Mouse (Mus musculus) v-Abl transformed pro-B cells (cell line): Measurements from ENCODE around the gene Gpam.
"Not testable (repeated sequence)": the region's sequence is repeated elsewhere in the genome, so short reads cannot be mapped to it uniquely, and the experiment has no call there.

Experiments
- in situ Hi-C, 2 experiments: fragments of 400-800 bp; cut with MboI; formaldehyde crosslinking; loops; one replicate each; pipeline ENCODE4 v1.15.1; 2025; ENCODE audit not compliant: unreplicated experiment in 2 of 2

Gpam gene

GRCm38 (mm10) chr19:55127072-55127718 is at the start of gene Gpam:
Gpam (minus strand) TSS chr19:55127238.
- in situ Hi-C loops: loop anchor here in 1 of 2 experiments (10.0 kb wide), 1 partner anchor 1998 kb away; no protein-coding TSS in a partner anchor

- in situ Hi-C loops: no loop called here
These were observed 44.5 kb upstream of the Gpam start for GRCm38 (mm10) chr19:55171585-55171984.

- in situ Hi-C loops: no loop called here
These were observed 43.4 kb upstream of the Gpam start for GRCm38 (mm10) chr19:55170399-55170798.

DNA sequence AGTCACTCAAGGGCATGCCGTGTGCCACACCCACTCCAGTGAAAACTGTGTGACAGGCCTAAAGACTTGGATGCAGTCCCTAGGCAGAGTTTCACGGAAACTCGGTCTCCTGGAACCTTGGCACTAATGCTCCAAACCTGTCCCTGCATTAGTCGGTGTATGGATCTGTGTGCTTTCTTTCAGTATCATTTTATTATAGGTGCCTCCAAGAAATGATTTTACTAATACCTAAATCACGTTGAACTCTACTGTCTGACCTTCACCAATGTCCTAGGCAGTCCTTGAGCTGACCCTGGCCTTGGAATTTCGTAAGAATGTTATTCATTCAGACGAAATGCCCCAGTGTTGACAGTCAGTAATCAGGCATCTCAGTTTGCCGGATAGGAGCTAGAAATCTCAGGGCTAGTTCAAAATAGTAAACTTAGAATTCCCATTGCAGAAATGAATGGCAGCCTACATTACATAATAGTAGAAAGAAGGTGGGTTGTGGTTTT is 42.2 kb upstream of the Gpam start:
- in situ Hi-C loops: not testable (repeated sequence)

- in situ Hi-C loops: no loop called here
These were observed 41.3 kb upstream of the Gpam start for GRCm38 (mm10) chr19:55168360-55168759.

DNA sequence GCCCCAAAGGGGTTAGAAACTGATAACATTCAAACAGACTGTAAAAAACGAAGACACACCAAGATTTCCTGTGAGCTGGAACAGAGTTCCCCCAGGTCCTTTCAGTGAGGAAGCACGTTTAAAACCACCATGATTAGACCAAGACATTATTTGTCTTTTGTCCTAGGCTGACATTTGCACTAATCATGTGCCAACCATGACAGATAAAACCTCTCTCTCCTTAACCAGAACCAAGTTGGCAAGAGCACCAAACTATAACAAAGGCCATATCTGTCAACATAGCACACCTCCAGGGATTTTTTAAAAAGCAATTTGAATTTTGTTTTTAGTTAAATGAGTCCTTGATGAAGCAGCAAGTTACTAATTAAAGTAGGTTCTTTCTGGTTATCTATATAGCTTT is 40.7 kb upstream of the Gpam start:
- in situ Hi-C loops: no loop called here

- in situ Hi-C loops: no loop called here
These were observed 39.7 kb upstream of the Gpam start for GRCm38 (mm10) chr19:55166741-55167140.

DNA sequence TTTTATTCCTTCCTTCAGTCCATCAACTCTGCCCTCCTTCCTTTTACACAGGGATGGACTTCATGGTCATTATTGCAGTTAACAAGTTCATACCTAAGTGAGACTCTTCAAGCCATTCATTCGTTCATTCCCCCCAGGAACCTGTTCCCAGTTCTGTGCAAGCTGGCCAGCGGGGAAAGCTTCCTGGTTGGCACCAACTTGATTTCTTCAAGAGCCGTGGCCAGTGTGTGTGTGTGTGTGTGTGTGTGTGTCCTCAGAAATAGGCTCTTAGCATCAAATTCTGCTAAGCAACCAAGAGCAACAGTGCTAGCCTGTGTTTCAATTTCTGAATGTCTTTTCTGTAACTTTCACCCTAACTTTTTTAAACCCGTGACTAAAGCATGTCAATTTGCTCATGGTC is 38.9 kb upstream of the Gpam start:
- in situ Hi-C loops: no loop called here

- in situ Hi-C loops: no loop called here
These were observed 38.3 kb upstream of the Gpam start for GRCm38 (mm10) chr19:55165183-55165865.

GRCm38 (mm10) chr19:55164162-55164561 is 37.1 kb upstream of the Gpam start:
- in situ Hi-C loops: no loop called here

- in situ Hi-C loops: no loop called here
These were observed 35.2 kb upstream of the Gpam start for GRCm38 (mm10) chr19:55162271-55162670.

DNA sequence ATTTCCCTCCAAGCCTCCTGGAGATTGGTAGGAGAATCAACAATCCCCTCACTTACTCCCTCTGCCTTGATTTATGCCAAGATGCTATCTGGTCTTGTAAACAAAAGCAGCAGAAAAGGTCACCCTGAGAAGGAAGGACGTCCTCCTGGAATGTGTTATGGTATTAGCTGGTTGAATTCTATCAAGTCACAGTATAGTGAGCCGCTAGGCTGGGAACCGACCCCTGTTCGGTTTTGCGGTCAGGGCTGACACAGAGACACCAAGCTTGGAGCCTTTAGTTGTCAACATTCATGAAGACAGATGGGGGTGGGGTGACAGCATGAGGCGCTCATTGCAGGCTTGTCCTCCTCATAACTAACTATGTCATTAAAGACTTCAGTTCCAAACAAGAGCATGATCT is 32.8 kb upstream of the Gpam start:
- in situ Hi-C loops: no loop called here

DNA sequence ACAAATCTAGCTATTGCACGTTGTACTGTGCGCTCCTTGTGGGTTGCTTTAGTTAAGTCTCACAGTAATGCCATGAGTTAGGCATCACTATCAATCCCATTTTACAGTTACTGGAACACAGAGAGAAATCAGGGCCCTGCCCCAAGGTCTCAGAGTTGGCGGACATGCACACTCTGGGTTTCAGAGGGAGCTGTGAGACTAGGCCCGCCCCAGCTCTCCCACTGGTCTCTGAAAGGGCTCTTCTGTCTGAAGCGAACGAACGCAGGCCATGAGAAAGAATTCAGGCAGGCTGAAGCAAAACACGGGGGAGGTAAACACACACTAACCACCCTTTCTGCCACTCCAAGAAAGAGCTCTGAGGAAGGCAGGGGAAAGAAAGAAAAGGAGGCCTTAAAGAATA is 31.6 kb upstream of the Gpam start:
- in situ Hi-C loops: no loop called here

GRCm38 (mm10) chr19:55157029-55157428 is 30.0 kb upstream of the Gpam start:
- in situ Hi-C loops: no loop called here

DNA sequence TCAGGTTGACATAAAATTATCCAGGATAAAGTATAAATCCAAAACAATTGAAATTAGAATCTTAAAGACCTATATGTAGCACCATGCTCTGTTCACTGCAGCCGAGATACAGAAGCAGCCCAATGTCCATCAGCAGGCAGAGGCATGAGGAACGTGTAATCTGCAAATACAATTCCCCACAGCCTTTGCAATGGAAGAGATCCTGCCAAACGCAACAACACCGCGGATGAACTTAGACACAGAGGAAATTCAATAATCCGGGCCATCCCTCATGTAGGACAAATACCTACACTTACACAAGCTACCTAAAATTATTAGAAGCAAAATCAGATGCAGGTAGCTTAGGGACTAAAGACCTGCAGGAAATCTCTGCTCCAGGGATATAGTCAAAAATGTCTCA is 25.9 kb upstream of the Gpam start:
- in situ Hi-C loops: no loop called here

- in situ Hi-C loops: not testable (repeated sequence)
These were observed 25.2 kb upstream of the Gpam start for GRCm38 (mm10) chr19:55152274-55152673.

DNA sequence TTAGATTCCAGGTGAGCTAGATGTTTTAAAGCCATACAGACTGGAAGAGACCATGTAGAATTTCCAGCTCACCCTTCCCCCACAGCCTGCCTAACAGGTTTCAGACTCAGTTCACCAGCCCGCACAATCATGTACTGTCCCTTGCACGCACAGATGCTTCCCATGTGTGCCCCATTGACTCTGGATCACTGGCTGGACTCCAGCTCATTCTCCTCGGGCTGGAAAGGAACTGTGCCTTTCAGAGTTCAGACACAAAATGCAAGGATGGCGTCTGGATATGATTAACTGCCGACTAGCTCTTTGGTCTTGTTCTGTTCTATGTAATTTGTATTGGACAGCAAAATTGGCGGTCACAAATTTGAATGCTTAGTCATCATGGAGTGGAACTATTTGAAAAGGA is 22.6 kb upstream of the Gpam start:
- in situ Hi-C loops: loop anchor here in 1 of 2 experiments (5.0 kb wide), 1 partner anchor 43 kb away; no protein-coding TSS in a partner anchor

DNA sequence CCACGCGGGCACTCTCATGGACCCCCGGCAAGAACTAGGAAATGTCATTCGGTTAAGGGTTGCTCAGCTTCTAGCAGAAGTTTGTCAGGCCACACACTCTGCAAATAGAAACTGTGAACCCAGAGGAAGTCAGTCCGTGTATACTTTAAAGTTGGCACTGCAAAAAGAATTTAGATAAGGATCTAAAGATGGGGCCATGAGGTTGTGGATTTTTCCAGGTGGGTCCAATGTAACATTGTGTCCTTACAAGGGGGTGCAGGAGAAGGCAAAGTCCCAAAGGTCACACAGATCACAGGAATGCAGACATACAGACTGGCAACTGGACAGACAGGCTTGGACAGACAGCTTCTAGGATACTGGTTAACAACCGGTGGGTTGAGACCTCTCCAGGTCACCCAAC is 21.1 kb upstream of the Gpam start:
- in situ Hi-C loops: loop anchor here in 1 of 2 experiments (5.0 kb wide), 1 partner anchor 44 kb away; no protein-coding TSS in a partner anchor

DNA sequence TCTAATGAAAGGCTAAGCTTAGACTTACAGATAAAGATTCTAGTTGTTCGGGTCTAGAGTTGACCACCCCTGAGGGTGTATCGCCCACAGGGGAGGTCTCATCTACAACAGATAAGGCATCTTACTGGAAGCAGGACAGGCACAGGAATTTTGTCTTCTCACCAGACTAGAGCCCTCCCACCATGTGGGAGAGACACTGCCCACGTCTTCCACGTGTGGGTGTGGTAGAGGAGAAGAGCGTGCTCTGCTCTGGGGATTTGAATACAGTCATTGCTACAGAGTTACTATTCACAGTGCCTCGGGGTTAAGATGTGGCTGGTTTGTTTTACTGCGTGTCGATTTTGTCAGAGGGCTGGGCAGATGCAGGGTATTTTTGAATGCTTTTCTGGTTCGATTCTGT is 20.5 kb upstream of the Gpam start:
- in situ Hi-C loops: loop anchor here in 1 of 2 experiments (5.0 kb wide), 1 partner anchor 45 kb away; no protein-coding TSS in a partner anchor

DNA sequence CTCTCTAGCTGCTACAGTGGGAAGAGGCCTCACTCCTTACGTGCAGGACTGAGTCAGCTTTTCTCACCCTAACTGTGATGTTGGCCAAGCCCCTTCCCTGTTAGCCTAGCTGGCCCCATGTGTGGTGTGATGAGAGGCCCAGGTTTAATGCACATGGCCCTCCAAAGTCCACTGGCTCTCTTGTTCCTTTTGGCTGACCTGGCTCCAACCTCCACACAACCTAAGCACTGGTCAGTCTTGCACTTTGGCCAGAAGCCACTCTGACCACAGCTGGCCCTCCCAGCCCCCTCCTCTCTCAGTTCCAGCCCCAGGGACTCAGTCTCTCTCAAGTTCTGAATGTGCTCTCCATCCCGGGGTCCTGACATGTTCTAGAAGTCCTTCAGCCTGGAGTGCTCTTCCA is 18.1 kb upstream of the Gpam start:
- in situ Hi-C loops: loop anchor here in 1 of 2 experiments (5.0 kb wide), 1 partner anchor 47 kb away; no protein-coding TSS in a partner anchor

DNA sequence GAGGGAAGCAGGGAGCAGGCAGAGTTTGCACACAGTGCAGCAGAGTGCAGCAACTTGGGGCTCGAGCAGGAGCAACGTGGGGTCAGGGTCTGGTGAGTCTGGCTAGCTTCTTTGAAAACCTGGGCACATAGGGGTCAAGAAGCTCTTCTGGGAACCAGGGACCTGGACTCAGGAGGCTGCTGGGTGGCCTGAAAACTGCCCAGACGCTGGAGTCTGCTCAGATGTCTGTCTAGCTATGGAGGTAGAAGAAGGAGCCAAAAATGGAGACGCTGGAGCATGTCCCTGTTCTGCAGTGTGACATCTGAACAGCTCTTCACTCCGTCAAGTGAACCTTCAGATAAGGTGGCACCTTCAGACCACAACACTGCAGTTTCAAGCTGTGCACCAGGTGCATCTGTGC is 17.7 kb upstream of the Gpam start:
- in situ Hi-C loops: loop anchor here in 1 of 2 experiments (5.0 kb wide), 1 partner anchor 48 kb away; no protein-coding TSS in a partner anchor
